Mouse (Mus musculus) liver, adult 2 months (tissue): ENCODE results near the gene Aes.

ENCODE experiments used
- CTCF ChIP-seq: fragments of 200-500 bp; IDR thresholded peaks from 2 replicates; pipeline ENCODE4 v1.5.1; 2011; ENCODE audit warnings: low read depth, low read length, control low read depth
- POLR2A ChIP-seq: fragments of 200-500 bp; IDR thresholded peaks from 2 replicates; pipeline ENCODE4 v1.6.1; 2011; ENCODE audit warnings: low read length, control low read depth; ENCODE audit not compliant: insufficient read depth; ENCODE audit errors: extremely low read depth

DNA sequence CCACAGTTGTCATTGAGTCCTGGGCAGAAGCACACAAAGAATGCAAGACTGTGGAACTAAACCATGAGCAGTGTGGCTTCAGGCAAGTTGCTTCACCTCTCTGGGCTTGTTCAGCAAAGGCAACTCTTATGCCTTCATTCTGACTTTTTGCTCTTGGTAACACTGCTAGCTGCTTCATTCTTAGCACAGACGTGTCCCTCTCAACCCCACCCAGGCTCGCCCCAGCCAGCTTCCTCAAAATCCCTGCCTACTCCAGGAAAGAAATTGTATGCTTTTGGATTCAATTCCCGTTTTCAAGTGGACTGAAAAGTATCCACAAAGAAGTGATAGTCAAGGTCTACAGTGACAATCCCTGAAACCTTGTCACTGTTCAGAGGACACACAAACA is 39.3 kb upstream of the Aes start:
- no peak for TF ChIP-seq POLR2A
- no peak for TF ChIP-seq CTCF
